Mouse (Mus musculus) heart, postnatal 36 days (tissue): ENCODE data around the gene Ttc17. TPM values are rescaled to one million over a fixed set of nuclear protein-coding genes. Genes with fewer than 3 reads are reported as not detected.

ENCODE experiments used
- DNase-seq, 2 experiments: peaks; one replicate each; pipeline ENCODE4 v3.0.0; 2021 to 2022
- intact Hi-C: fragments of 180-260 bp; cut with DNase I; formaldehyde crosslinking; loops from one replicate; pipeline ENCODE4 v1.15.1; 2025
- microRNA-seq, 2 experiments: library from miRNA; unstranded; fragments of <30 nt; microRNA quantifications; one replicate each; pipeline ENCODE4 v1.2.0; 2021; ENCODE audit warnings: borderline number of aligned reads in 2 of 2
- total RNA-seq, 2 experiments: library from RNA; stranded (reverse); gene quantifications; 2 replicates each; pipeline ENCODE4 v1.2.3; 2021

Ttc17 gene
- total RNA-seq, 2 experiments from 2014 or later, result 27.4 to 33.5 TPM

- intact Hi-C loops, result no loop called here
- DNase-seq, result no peak
These were observed 141.8 kb downstream of the Ttc17 start for GRCm38 (mm10) chr2:94264631-94265098.

GRCm38 (mm10) chr2:94264006-94264405, 142.5 kb downstream of the Ttc17 start:
- intact Hi-C loops, result no loop called here
- DNase-seq, result no peak

- no peak for DNase-seq
These were observed 143.0 kb downstream of the Ttc17 start for GRCm38 (mm10) chr2:94263530-94263937.

GRCm38 (mm10) chr2:94262917-94263529, 143.5 kb downstream of the Ttc17 start:
- intact Hi-C loops, result no loop called here
- no peak for DNase-seq

More at GRCm38 (mm10) chr2:94263530-94263937, 143.0 kb downstream of the Ttc17 start:
- intact Hi-C loops, result no loop called here

- intact Hi-C loops, result loop anchor here (1.0 kb wide), 1 partner anchor 36 kb away; no protein-coding TSS in a partner anchor
- DNase-seq, result peak in 1 of 2 experiments; percentile 41
These were observed 152.4 kb downstream of the Ttc17 start for GRCm38 (mm10) chr2:94254102-94254501.

Small RNAs within 50 kb of the gene (microRNA-seq; reads per million reads assigned to microRNA genes)
- 0 to 0.72 reads per million in 2 experiments for gene Mir670

Other genes with a start within 250 kb of the Ttc17 start
- 10 to 100 TPM; 18.4 to 19.2 TPM for gene Hsd17b12, start 248.7 kb downstream of the Ttc17 start, total RNA-seq
- gene Api5, start 31.4 kb upstream of the Ttc17 start, total RNA-seq, result 10 to 100 TPM; 29.5 to 31.1 TPM